In the genomic region with DNA sequence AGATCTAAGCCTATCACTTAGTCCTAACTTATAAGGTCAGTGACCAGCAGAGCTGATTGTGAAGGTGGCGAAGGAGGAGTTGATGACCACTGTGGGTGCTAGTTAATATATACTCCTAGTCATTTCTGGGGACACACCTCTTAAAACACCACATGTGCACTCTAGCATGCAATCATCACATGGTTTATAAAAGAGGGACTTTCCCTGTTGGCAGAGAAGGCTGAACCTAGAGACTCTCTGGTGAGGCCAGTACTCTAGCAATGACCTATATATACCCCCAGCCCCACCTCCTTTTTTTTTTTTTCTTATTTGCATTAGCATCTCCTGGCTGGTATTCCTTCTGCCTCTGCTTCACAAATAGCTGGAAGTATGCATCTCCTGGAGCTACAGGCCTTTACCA, we compare ENCODE assay signal across 8 mouse cellular contexts. TPM values are rescaled to one million over a fixed set of nuclear protein-coding genes. Genes with fewer than 3 reads are reported as not detected.
DNase-seq lines count a peak whose midpoint lies in the region; ATAC-seq and TF ChIP-seq lines count a peak whose summit lies in the region.

No protein-coding gene starts in this region.

- in situ Hi-C loops in CH12.LX (cut with MboI; ENCODE audit: low pct_ligation_motif_present, low pct_unique_long_range_greater_than_20kb, low sequenced_read_pairs) = no loop called here

- dilution Hi-C loops in CH12.LX (cut with MboI; ENCODE audit: extremely low pct_ligation_motif_present, extremely low pct_unique_long_range_greater_than_20kb, low sequenced_read_pairs) = no loop called here

- H3K4me1 ChIP-seq in CH12.LX (ENCODE audit: control insufficient read depth in 1 of 2, insufficient read depth in 2 of 2) = peaks cover 7 to 37% of the 10 kb centered on the region in 2 experiments; a peak in 3 of 4 replicates
- H3K4me1 ChIP-seq in forebrain, embryonic 15.5 days = peaks cover 37% of the 10 kb centered on the region
- peaks cover 21% of the 10 kb centered on the region for H3K4me1 ChIP-seq in kidney, embryonic 15.5 days
- peaks cover 9% of the 10 kb centered on the region for H3K4me1 ChIP-seq in midbrain, embryonic 11.5 days (ENCODE audit: control insufficient read depth, insufficient read depth, low read length)

- peaks cover 14 to 23% of the 10 kb centered on the region in 2 experiments for H3K36me3 ChIP-seq in CH12.LX (replicated peaks in 1 of 2; ENCODE audit: control insufficient read depth in 1 of 2, insufficient read depth in 1 of 2, low read length in 1 of 2)
- H3K36me3 ChIP-seq in forebrain, embryonic 15.5 days = peaks cover 10% of the 10 kb centered on the region
- H3K36me3 ChIP-seq in kidney, embryonic 15.5 days = peaks cover 24% of the 10 kb centered on the region
- peaks cover 2% of the 10 kb centered on the region; the same call in 1 of the 2 replicates for H3K36me3 ChIP-seq in midbrain, embryonic 11.5 days (ENCODE audit: control insufficient read depth, insufficient read depth, low read length)

- peak; percentile 67 for TF ChIP-seq EP300 in CH12.LX (IDR thresholded peaks at IDR 0.05; ENCODE audit: low read length)

- H3K27ac ChIP-seq in CH12.LX (ENCODE audit: insufficient read depth, low read depth) = peak overlapping the region; percentile 63; the same call in 1 of the 2 replicates
- no peak overlapping the region for H3K27ac ChIP-seq in forebrain, embryonic 15.5 days (replicated peaks)
- H3K27ac ChIP-seq in kidney, embryonic 15.5 days = 0 out of 2 replicates have a peak overlapping the region, but pooled peaks have one; percentile 60
- no peak overlapping the region for H3K27ac ChIP-seq in midbrain, embryonic 11.5 days (ENCODE audit: low read depth, low read length)

- H3K79me2 ChIP-seq in CH12.LX (replicated peaks; ENCODE audit: control insufficient read depth, extremely low read depth, insufficient read depth, poor library complexity, severe bottlenecking) = peaks cover 17% of the 10 kb centered on the region

- no peaks in the 10 kb centered on the region for H3K27me3 ChIP-seq in CH12.LX (replicated peaks)
- no peaks in the 10 kb centered on the region for H3K27me3 ChIP-seq in forebrain, embryonic 15.5 days
- no peaks in the 10 kb centered on the region for H3K27me3 ChIP-seq in kidney, embryonic 15.5 days
- H3K27me3 ChIP-seq in midbrain, embryonic 11.5 days (ENCODE audit: control insufficient read depth, insufficient read depth, low read length) = no peaks in the 10 kb centered on the region

- peak overlapping the region; percentile 91 for H3K9ac ChIP-seq in CH12.LX (ENCODE audit: insufficient read depth, low read depth)
- H3K9ac ChIP-seq in forebrain, embryonic 15.5 days (replicated peaks) = 0 out of 2 replicates have a peak overlapping the region, but pooled peaks have one; percentile 79
- H3K9ac ChIP-seq in kidney, embryonic 15.5 days = no peak overlapping the region
- H3K9ac ChIP-seq in midbrain, embryonic 11.5 days (ENCODE audit: low read length) = 0 out of 2 replicates have a peak overlapping the region, but pooled peaks have one; percentile 27

- TF ChIP-seq RAD21 in CH12.LX (IDR thresholded peaks at IDR 0.05; ENCODE audit: low read depth, low read length) = no peak; the same call in 1 of the 2 replicates

- WGBS in forebrain, embryonic 15.5 days = 94% methylated on average over 1 of the region's 1 CpGs
- 76% methylated on average over 1 of the region's 1 CpGs for WGBS in kidney, embryonic 15.5 days
- WGBS in midbrain, embryonic 11.5 days = 87% methylated on average over 1 of the region's 1 CpGs

- ATAC-seq in forebrain, embryonic 15.5 days (replicated peaks) = no peak
- no peak for ATAC-seq in kidney, embryonic 15.5 days (replicated peaks; ENCODE audit: low FRiP score)
- ATAC-seq in midbrain, embryonic 11.5 days (ENCODE audit: low FRiP score) = no peak

- H3K4me3 ChIP-seq in CH12.LX (replicated peaks in 1 of 3; ENCODE audit: low read depth in 2 of 3, low read length in 2 of 3, poor library complexity in 1 of 3) = peak overlapping the region; percentile 68 to 99 (median 97)
- H3K4me3 ChIP-seq in forebrain, embryonic 15.5 days = peak overlapping the region; percentile 82
- peak overlapping the region; percentile 79 for H3K4me3 ChIP-seq in kidney, embryonic 15.5 days (replicated peaks)
- peak overlapping the region; percentile 72 for H3K4me3 ChIP-seq in midbrain, embryonic 11.5 days (ENCODE audit: low read depth, low read length)

- H3K9me3 ChIP-seq in CH12.LX (replicated peaks; ENCODE audit: low read length) = no peaks in the 10 kb centered on the region
- no peaks in the 10 kb centered on the region for H3K9me3 ChIP-seq in forebrain, embryonic 15.5 days
- no peaks in the 10 kb centered on the region for H3K9me3 ChIP-seq in kidney, embryonic 15.5 days (replicated peaks)
- H3K9me3 ChIP-seq in midbrain, embryonic 11.5 days (ENCODE audit: control insufficient read depth, low read length) = no peaks in the 10 kb centered on the region

- TF ChIP-seq CTCF in CH12.LX (conservative IDR thresholded peaks at IDR 0.05 in 1 of 2, IDR thresholded peaks at IDR 0.05 in 1 of 2; ENCODE audit: low read depth in 2 of 2, low read length in 2 of 2) = no peak

- peak overlapping the region; percentile 88 for H3K4me2 ChIP-seq in CH12.LX (ENCODE audit: insufficient read depth, low read depth, poor library complexity, severe bottlenecking)
- peak overlapping the region; percentile 57 for H3K4me2 ChIP-seq in forebrain, embryonic 15.5 days (replicated peaks)
- H3K4me2 ChIP-seq in kidney, embryonic 15.5 days = peak overlapping the region; percentile 68
- peak overlapping the region; percentile 64 for H3K4me2 ChIP-seq in midbrain, embryonic 11.5 days

- peak; percentile 56 to 64 for DNase-seq in B cell, adult 2 months
- peak; percentile 89 for DNase-seq in CH12.LX (ENCODE audit: extremely low read depth)
- no peak for DNase-seq in midbrain, embryonic 11.5 days (ENCODE audit: low spot score, missing footprints)
- no peak for DNase-seq in testis, postnatal 14 days (ENCODE audit: low spot score)
- no peak for DNase-seq in cerebellum, postnatal 10 days
- no peak for DNase-seq in cerebellum, postnatal 4 days (ENCODE audit: low spot score in 2 of 2)

- no peak for TF ChIP-seq POLR2A in CH12.LX (IDR thresholded peaks at IDR 0.05; ENCODE audit: low read depth, low read length)

TF ChIP-seq in CH12.LX, 34 proteins besides CTCF, POLR2A, EP300 and RAD21:
- TF ChIP-seq IRF4 (IDR thresholded peaks at IDR 0.05; ENCODE audit: low read depth, low read length) = peak; percentile 74; the same call in 1 of the 2 replicates
- TF ChIP-seq UBTF (IDR thresholded peaks at IDR 0.05; ENCODE audit: low read depth, low read length) = no peak
- no peak for TF ChIP-seq ZC3H11A (IDR thresholded peaks at IDR 0.05; ENCODE audit: low read depth, low read length)
- peak; percentile 45 for TF ChIP-seq USF1 (IDR thresholded peaks at IDR 0.05; ENCODE audit: low read depth, low read length)
- peak; percentile 63 for TF ChIP-seq JUND (conservative IDR thresholded peaks at IDR 0.05; ENCODE audit: low read depth, low read length)
- TF ChIP-seq MYC (IDR thresholded peaks at IDR 0.05; ENCODE audit: low read depth, low read length) = peak; percentile 84
- peak; percentile 94 for TF ChIP-seq BHLHE40 (IDR thresholded peaks at IDR 0.05; ENCODE audit: low read depth, low read length)
- peak; percentile 30; the same call in 1 of the 2 replicates for TF ChIP-seq JUN (IDR thresholded peaks at IDR 0.05; ENCODE audit: insufficient read depth, low read depth, low read length)
- TF ChIP-seq ZNF384 (IDR thresholded peaks at IDR 0.05; ENCODE audit: low read depth, low read length) = peak; percentile 97
- peak; percentile 83 for TF ChIP-seq TBP (conservative IDR thresholded peaks at IDR 0.05; ENCODE audit: low read depth, low read length)
- peak; percentile 79; the same call in 1 of the 2 replicates for TF ChIP-seq MXI1 (IDR thresholded peaks at IDR 0.05; ENCODE audit: low read depth, low read length)
- TF ChIP-seq USF2 (conservative IDR thresholded peaks at IDR 0.05; ENCODE audit: low read depth, low read length) = peak; percentile 42; the same call in 1 of the 2 replicates
- peak; percentile 83 for TF ChIP-seq MAX (IDR thresholded peaks at IDR 0.05; ENCODE audit: low read length)
- peak; percentile 81 for TF ChIP-seq ETS1 (conservative IDR thresholded peaks at IDR 0.05; ENCODE audit: low read depth, low read length)
- TF ChIP-seq MEF2A (IDR thresholded peaks at IDR 0.05; ENCODE audit: borderline replicate concordance, low read depth, low read length) = peak; percentile 86
- TF ChIP-seq GABPA (IDR thresholded peaks at IDR 0.05; ENCODE audit: insufficient replicate concordance, low read depth, low read length) = no peak

RNA-seq across cellular contexts. Expression of a gene that starts 1.5 kb away (rescaled TPM):
- 24.4 and 32.4 TPM in 2 replicates for total RNA-seq in CH12.LX (2012; rRNA removed)
- 33.1 and 34.1 TPM in 2 replicates for total RNA-seq in CH12.LX (2014; rRNA removed)
- 24.8 and 28.2 TPM in 2 replicates for polyA plus RNA-seq in CH12.LX (2012; ENCODE audit: insufficient read length, low read depth)
- polyA plus RNA-seq in forebrain, embryonic 15.5 days (2015; fragmentation: Nextera tagmentation; extraction: Ambion mirVana) = 70.6 and 74.0 TPM in 2 replicates
- polyA plus RNA-seq in kidney, embryonic 15.5 days (2015; fragmentation: Nextera tagmentation; extraction: Ambion mirVana) = 78.5 and 81.7 TPM in 2 replicates
- polyA plus RNA-seq in midbrain, embryonic 11.5 days (2014; fragmentation: Nextera tagmentation; extraction: Ambion mirVana) = 40.9 and 45.6 TPM in 2 replicates

RNA-seq across cellular contexts. Expression of a gene that starts 25.9 kb away (rescaled TPM):
- 0.25 and 0.38 TPM in 2 replicates for total RNA-seq in CH12.LX (2012; rRNA removed)
- total RNA-seq in CH12.LX (2014; rRNA removed) = 1.7 and 2.2 TPM in 2 replicates
- polyA plus RNA-seq in CH12.LX (2012; ENCODE audit: insufficient read length, low read depth) = 1.9 and 3.3 TPM in 2 replicates
- polyA plus RNA-seq in forebrain, embryonic 15.5 days (2015; fragmentation: Nextera tagmentation; extraction: Ambion mirVana) = not detected in 2 replicates
- polyA plus RNA-seq in kidney, embryonic 15.5 days (2015; fragmentation: Nextera tagmentation; extraction: Ambion mirVana) = not detected in 2 replicates
- polyA plus RNA-seq in midbrain, embryonic 11.5 days (2014; fragmentation: Nextera tagmentation; extraction: Ambion mirVana) = not detected in 2 replicates

Comparison
In these comparisons a context has a peak if more than half of its experiments do, and no peak if none do; other contexts are left out.
1. DNase-seq: peak in B cell, adult 2 months (2 of 2) and CH12.LX (single experiment); none in midbrain, embryonic 11.5 days (single experiment), testis, postnatal 14 days (single experiment), cerebellum, postnatal 10 days (0 of 2) and cerebellum, postnatal 4 days (0 of 2).
2. H3K27ac ChIP-seq: peak in CH12.LX (single experiment) and kidney, embryonic 15.5 days (single experiment); none in forebrain, embryonic 15.5 days (single experiment) and midbrain, embryonic 11.5 days (single experiment).
3. Peak in every context shown above with its lines, with median percentiles within 50 percentile points of each other: H3K4me2 ChIP-seq and H3K4me3 ChIP-seq.